In the genomic region with DNA sequence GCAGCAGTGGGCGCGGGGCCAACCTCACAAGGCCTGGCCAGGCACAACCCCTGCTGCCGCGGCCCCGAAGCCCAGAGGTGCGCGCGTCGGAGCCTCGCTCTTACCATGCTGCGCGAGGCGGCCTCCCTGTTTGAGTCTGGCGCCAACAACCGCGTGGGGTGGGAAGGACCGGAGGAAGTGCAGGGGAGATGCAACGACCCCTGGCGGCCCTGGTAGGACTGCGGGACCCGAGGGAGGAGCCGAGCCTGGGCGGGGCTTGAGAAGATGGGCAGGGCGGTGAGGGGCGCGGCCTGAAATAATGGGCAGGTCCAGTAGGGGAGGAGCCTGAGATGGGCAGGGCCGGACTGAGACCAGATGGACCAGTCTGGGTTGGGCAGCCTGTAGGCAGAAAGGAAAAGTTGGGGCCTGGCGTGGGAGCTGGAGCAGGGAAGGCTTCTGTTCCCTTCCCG, we compare ENCODE assay signal across 8 mouse cellular contexts. TPM values are rescaled to one million over a fixed set of nuclear protein-coding genes. Genes with fewer than 3 reads are reported as not detected.
DNase-seq lines count a peak whose midpoint lies in the region; ATAC-seq lines count a peak whose summit lies in the region.

A gene (minus strand): TSS at position 229 of the 449 bp plus-strand sequence.

- H3K4me1 ChIP-seq in intestine, embryonic 14.5 days (replicated peaks; ENCODE audit: control insufficient read depth, insufficient read depth, low read length) = 0 out of 2 replicates have a peak, but pooled peaks cover 5% of the 10 kb centered on the region

- no peaks in the 10 kb centered on the region for H3K9me3 ChIP-seq in intestine, embryonic 14.5 days (ENCODE audit: control insufficient read depth, low read length)

- H3K4me3 ChIP-seq in intestine, embryonic 14.5 days (ENCODE audit: low read depth, low read length) = peak within 1 kb of the TSS; percentile 60

- DNase-seq in adrenal gland, adult 18-20 months (ENCODE audit: low spot score in 2 of 2) = peak; percentile 98 to 99
- peak; percentile 98 for DNase-seq in embryo, embryonic 11 days
- DNase-seq in gastrocnemius, postnatal 25 days = peak; percentile 96
- DNase-seq in intestine, embryonic 14.5 days (ENCODE audit: low spot score) = peak; percentile 100
- DNase-seq in left cerebral cortex, postnatal 14 days (ENCODE audit: low spot score in 2 of 2) = peak; percentile 96
- peak; percentile 98 for DNase-seq in mesoderm, embryonic 11.5 days (ENCODE audit: low read depth, low spot score)
- peak; percentile 89 to 90 for DNase-seq in right cerebral cortex, postnatal 36 days (ENCODE audit: low spot score in 2 of 2)
- DNase-seq in yolk sac, embryonic 10.5 days (ENCODE audit: low spot score) = peak; percentile 97

- peak within 1 kb of the TSS; percentile 65 for H3K9ac ChIP-seq in intestine, embryonic 14.5 days (ENCODE audit: low read length)

- WGBS in intestine, embryonic 14.5 days = 1% methylated on average over 29 of the region's 29 CpGs

- peak within 1 kb of the TSS; percentile 67 for H3K27ac ChIP-seq in intestine, embryonic 14.5 days (ENCODE audit: low read depth)

- ATAC-seq in intestine, embryonic 14.5 days (replicated peaks; ENCODE audit: low FRiP score, low TSS enrichment, low read depth) = peak; percentile 99

- intact Hi-C loops in left cerebral cortex, postnatal 14 days (cut with DNase I) = loop anchor here (1.0 to 10.0 kb wide), 3 partner anchors 118 to 241 kb away; no protein-coding TSS in a partner anchor

- peak within 1 kb of the TSS; percentile 98 for H3K4me2 ChIP-seq in intestine, embryonic 14.5 days (ENCODE audit: low read length)

- no peaks in the 10 kb centered on the region for H3K27me3 ChIP-seq in intestine, embryonic 14.5 days (replicated peaks; ENCODE audit: control insufficient read depth, insufficient read depth, low read length)

- H3K36me3 ChIP-seq in intestine, embryonic 14.5 days (ENCODE audit: control insufficient read depth, insufficient read depth, low read length) = 0 out of 2 replicates have a peak, but pooled peaks cover 7% of the 10 kb centered on the region

RNA-seq across cellular contexts. Expression of the gene that starts here (rescaled TPM):
- total RNA-seq in adrenal gland, adult 18-20 months (2021) = 10 to 100 TPM in 1 of 2 experiments, 1 to 10 TPM in 1; 9.8 to 10.2 TPM
- 1 to 10 TPM; 2.1 to 3.3 TPM for total RNA-seq in gastrocnemius, postnatal 25 days (2021)
- polyA plus RNA-seq in intestine, embryonic 14.5 days (2014; fragmentation: Nextera tagmentation; extraction: Ambion mirVana) = 13.6 and 16.5 TPM in 2 replicates
- total RNA-seq in left cerebral cortex, postnatal 14 days (2021) = 1 to 10 TPM; 2.5 to 2.8 TPM

Comparison
In these comparisons a context has a peak if more than half of its experiments do, and no peak if none do; other contexts are left out.
1. Peak in every context shown above with its lines: DNase-seq, ATAC-seq, H3K4me3 ChIP-seq and H3K27ac ChIP-seq.